Mouse (Mus musculus): ENCODE measurements around the gene Rin3. TPM values are rescaled to one million over a fixed set of nuclear protein-coding genes. Genes with fewer than 3 reads are reported as not detected.

The Rin3 gene
- polyA plus RNA-seq, 1 experiment from 2014 or later: 4.8 TPM

GRCm38 (mm10) chr12:102361189-102362161 lies 78.6 kb downstream of the Rin3 start:
- Histone ChIP-seq H3K36me3 (ENCODE audit: control insufficient read depth, insufficient read depth, low read length) (no peaks in the 10 kb centered on the region), H3K4me2 (no peak overlapping the region), H3K9ac (ENCODE audit: low read length) (no peak overlapping the region), H3K4me1 (ENCODE audit: control insufficient read depth, insufficient read depth, low read length) (no peaks in the 10 kb centered on the region), H3K27me3 (ENCODE audit: control insufficient read depth, insufficient read depth, low read length) (no peaks in the 10 kb centered on the region), H3K4me3 (ENCODE audit: low read depth, low read length) (no peak overlapping the region), H3K27ac (ENCODE audit: low read depth, low read length) (no peak overlapping the region), H3K9me3 (ENCODE audit: control insufficient read depth, low read length) (no peaks in the 10 kb centered on the region)
- DNase-seq (ENCODE audit: low spot score, missing footprints) (no peak), ATAC-seq (ENCODE audit: low FRiP score) (no peak)
- 91% methylated on average over 10 of the region's 10 CpGs for WGBS

GRCm38 (mm10) chr12:102365016-102365415 lies 82.2 kb downstream of the Rin3 start:
- no peak overlapping the region for H3K27ac ChIP-seq (ENCODE audit: low read depth, low read length)
- H3K36me3 ChIP-seq (ENCODE audit: control insufficient read depth, insufficient read depth, low read length): no peaks in the 10 kb centered on the region
- WGBS: 89% methylated on average over 7 of the region's 7 CpGs
- no peaks in the 10 kb centered on the region for H3K27me3 ChIP-seq (ENCODE audit: control insufficient read depth, insufficient read depth, low read length)
- H3K9ac ChIP-seq (ENCODE audit: low read length): no peak overlapping the region
- DNase-seq (ENCODE audit: low spot score, missing footprints) (no peak), ATAC-seq (ENCODE audit: low FRiP score) (no peak)
- no peaks in the 10 kb centered on the region for H3K4me1 ChIP-seq (ENCODE audit: control insufficient read depth, insufficient read depth, low read length)
- H3K4me2 ChIP-seq: no peak overlapping the region
- no peak overlapping the region for H3K4me3 ChIP-seq (ENCODE audit: low read depth, low read length)
- H3K9me3 ChIP-seq (ENCODE audit: control insufficient read depth, low read length): no peaks in the 10 kb centered on the region

GRCm38 (mm10) chr12:102366126-102366816 lies 83.4 kb downstream of the Rin3 start:
- no peaks in the 10 kb centered on the region for H3K4me1 ChIP-seq (ENCODE audit: control insufficient read depth, insufficient read depth, low read length)
- no peak for ATAC-seq (ENCODE audit: low FRiP score)
- WGBS: 88% methylated on average over 9 of the region's 9 CpGs
- no peak for DNase-seq (ENCODE audit: low spot score, missing footprints)
- no peak overlapping the region for H3K4me2 ChIP-seq
- H3K27me3 ChIP-seq (ENCODE audit: control insufficient read depth, insufficient read depth, low read length): no peaks in the 10 kb centered on the region
- no peak overlapping the region for H3K27ac ChIP-seq (ENCODE audit: low read depth, low read length)
- no peaks in the 10 kb centered on the region for H3K9me3 ChIP-seq (ENCODE audit: control insufficient read depth, low read length)
- no peak overlapping the region for H3K9ac ChIP-seq (ENCODE audit: low read length)
- H3K36me3 ChIP-seq (ENCODE audit: control insufficient read depth, insufficient read depth, low read length): no peaks in the 10 kb centered on the region
- H3K4me3 ChIP-seq (ENCODE audit: low read depth, low read length): no peak overlapping the region

- no peak overlapping the region for H3K9ac ChIP-seq (ENCODE audit: low read length)
- H3K4me2 ChIP-seq: no peak overlapping the region
- ATAC-seq (ENCODE audit: low FRiP score): no peak
- no peak overlapping the region for H3K27ac ChIP-seq (ENCODE audit: low read depth, low read length)
- no peaks in the 10 kb centered on the region for H3K27me3 ChIP-seq (ENCODE audit: control insufficient read depth, insufficient read depth, low read length)
- H3K4me1 ChIP-seq (ENCODE audit: control insufficient read depth, insufficient read depth, low read length): no peaks in the 10 kb centered on the region
- no peak for DNase-seq (ENCODE audit: low spot score, missing footprints)
- no peaks in the 10 kb centered on the region for H3K36me3 ChIP-seq (ENCODE audit: control insufficient read depth, insufficient read depth, low read length)
- no peak overlapping the region for H3K4me3 ChIP-seq (ENCODE audit: low read depth, low read length)
- WGBS: 83% methylated on average over 3 of the region's 3 CpGs
- no peaks in the 10 kb centered on the region for H3K9me3 ChIP-seq (ENCODE audit: control insufficient read depth, low read length)
Observed at GRCm38 (mm10) chr12:102367075-102367474, 84.2 kb downstream of the Rin3 start.

- 83% methylated on average over 7 of the region's 7 CpGs for WGBS
- no peaks in the 10 kb centered on the region for H3K36me3 ChIP-seq (ENCODE audit: control insufficient read depth, insufficient read depth, low read length)
- H3K9ac ChIP-seq (ENCODE audit: low read length): no peak overlapping the region
- DNase-seq (ENCODE audit: low spot score, missing footprints): no peak
- H3K4me3 ChIP-seq (ENCODE audit: low read depth, low read length): no peak overlapping the region
- H3K27me3 ChIP-seq (ENCODE audit: control insufficient read depth, insufficient read depth, low read length): no peaks in the 10 kb centered on the region
- no peak for ATAC-seq (ENCODE audit: low FRiP score)
- no peaks in the 10 kb centered on the region for H3K4me1 ChIP-seq (ENCODE audit: control insufficient read depth, insufficient read depth, low read length)
- H3K27ac ChIP-seq (ENCODE audit: low read depth, low read length): no peak overlapping the region
- H3K4me2 ChIP-seq: no peak overlapping the region
- no peaks in the 10 kb centered on the region for H3K9me3 ChIP-seq (ENCODE audit: control insufficient read depth, low read length)
Observed at GRCm38 (mm10) chr12:102368066-102368465, 85.2 kb downstream of the Rin3 start.

- no peaks in the 10 kb centered on the region for H3K4me1 ChIP-seq (ENCODE audit: control insufficient read depth, insufficient read depth, low read length)
- no peaks in the 10 kb centered on the region for H3K27me3 ChIP-seq (ENCODE audit: control insufficient read depth, insufficient read depth, low read length)
- H3K36me3 ChIP-seq (ENCODE audit: control insufficient read depth, insufficient read depth, low read length): no peaks in the 10 kb centered on the region
- DNase-seq (ENCODE audit: low spot score, missing footprints) (no peak), ATAC-seq (ENCODE audit: low FRiP score) (peak; percentile 40; the same call in 1 of the 2 replicates)
- no peak overlapping the region for H3K9ac ChIP-seq (ENCODE audit: low read length)
- WGBS: 86% methylated on average over 14 of the region's 14 CpGs
- no peak overlapping the region for H3K4me2 ChIP-seq
- no peak overlapping the region for H3K4me3 ChIP-seq (ENCODE audit: low read depth, low read length)
- H3K27ac ChIP-seq (ENCODE audit: low read depth, low read length): no peak overlapping the region
- no peaks in the 10 kb centered on the region for H3K9me3 ChIP-seq (ENCODE audit: control insufficient read depth, low read length)
Observed at GRCm38 (mm10) chr12:102368556-102368955, 85.7 kb downstream of the Rin3 start.

GRCm38 (mm10) chr12:102369488-102370235 lies 86.8 kb downstream of the Rin3 start:
- Histone ChIP-seq H3K4me2 (no peak overlapping the region), H3K9ac (ENCODE audit: low read length) (no peak overlapping the region), H3K4me3 (ENCODE audit: low read depth, low read length) (no peak overlapping the region), H3K36me3 (ENCODE audit: control insufficient read depth, insufficient read depth, low read length) (no peaks in the 10 kb centered on the region), H3K4me1 (ENCODE audit: control insufficient read depth, insufficient read depth, low read length) (no peaks in the 10 kb centered on the region), H3K27me3 (ENCODE audit: control insufficient read depth, insufficient read depth, low read length) (no peaks in the 10 kb centered on the region), H3K9me3 (ENCODE audit: control insufficient read depth, low read length) (no peaks in the 10 kb centered on the region), H3K27ac (ENCODE audit: low read depth, low read length) (no peak overlapping the region)
- no peak for ATAC-seq (ENCODE audit: low FRiP score)
- WGBS: 87% methylated on average over 22 of the region's 22 CpGs
- DNase-seq (ENCODE audit: low spot score, missing footprints): no peak

GRCm38 (mm10) chr12:102370931-102371500 lies 88.2 kb downstream of the Rin3 start:
- H3K27me3 ChIP-seq (ENCODE audit: control insufficient read depth, insufficient read depth, low read length): no peaks in the 10 kb centered on the region

More at GRCm38 (mm10) chr12:102370931-102371500, 88.2 kb downstream of the Rin3 start:
- Histone ChIP-seq H3K9me3 (ENCODE audit: control insufficient read depth, low read length) (no peaks in the 10 kb centered on the region), H3K4me1 (ENCODE audit: control insufficient read depth, insufficient read depth, low read length) (no peaks in the 10 kb centered on the region), H3K9ac (ENCODE audit: low read length) (no peak overlapping the region), H3K36me3 (ENCODE audit: control insufficient read depth, insufficient read depth, low read length) (no peaks in the 10 kb centered on the region), H3K4me2 (no peak overlapping the region), H3K27ac (ENCODE audit: low read depth, low read length) (no peak overlapping the region), H3K4me3 (ENCODE audit: low read depth, low read length) (no peak overlapping the region)
- DNase-seq (ENCODE audit: low spot score, missing footprints) (no peak), ATAC-seq (ENCODE audit: low FRiP score) (no peak)
- WGBS: 86% methylated on average over 4 of the region's 4 CpGs

Measured in midbrain, embryonic 11.5 days (tissue).